Mouse (Mus musculus) hindbrain, embryonic 14.5 days (tissue): Measurements from ENCODE around the gene Lamb2. TPM values are rescaled to one million over a fixed set of nuclear protein-coding genes. Genes with fewer than 3 reads are reported as not detected.

Experiments used
- ATAC-seq: fragments of 200-750 bp; cut with Nextera tagmentation; 2 replicates; pipeline ENCODE4 v1.8.0; 2017; ENCODE audit warnings: moderate number of reproducible peaks, mild to moderate bottlenecking, moderate TSS enrichment, moderate library complexity; ENCODE audit not compliant: low FRiP score
- DNase-seq: peaks from one replicate; pipeline ENCODE4 v3.0.0-alpha.2; 2015; ENCODE audit warnings: low spot score
- H3K27ac ChIP-seq: fragments of 300-500 bp; sonication (generic); 2 replicates; pipeline ENCODE4 v1.5.1; 2014; ENCODE audit warnings: mild to moderate bottlenecking, moderate library complexity
- H3K27me3 ChIP-seq: fragments of 300-500 bp; sonication (generic); 2 replicates; pipeline ENCODE4 v1.6.1; 2014; ENCODE audit warnings: mild to moderate bottlenecking, low read length, mixed read lengths; ENCODE audit not compliant: control insufficient read depth, insufficient read depth
- H3K36me3 ChIP-seq: fragments of 300-500 bp; sonication (generic); replicated peaks from 2 replicates; pipeline ENCODE4 v1.6.1; 2014; ENCODE audit not compliant: control insufficient read depth, insufficient read depth
- H3K4me1 ChIP-seq: fragments of 300-500 bp; sonication (generic); replicated peaks from 2 replicates; pipeline ENCODE4 v1.6.1; 2014; ENCODE audit warnings: antibody characterized with exemption, low read length, mixed read lengths; ENCODE audit not compliant: control insufficient read depth, insufficient read depth
- H3K4me2 ChIP-seq: fragments of 300-500 bp; sonication (generic); replicated peaks from 2 replicates; pipeline ENCODE4 v1.6.1; 2014; ENCODE audit warnings: mild to moderate bottlenecking, moderate library complexity
- H3K4me3 ChIP-seq: fragments of 300-500 bp; sonication (generic); replicated peaks from 2 replicates; pipeline ENCODE4 v1.5.1; 2014; ENCODE audit warnings: mild to moderate bottlenecking, low read length
- H3K9ac ChIP-seq: fragments of 300-500 bp; sonication (generic); 2 replicates; pipeline ENCODE4 v1.6.1; 2014
- H3K9me3 ChIP-seq: fragments of 300-500 bp; sonication (generic); 2 replicates; pipeline ENCODE4 v1.6.1; 2016; ENCODE audit warnings: low read length; ENCODE audit not compliant: control insufficient read depth
- WGBS: fragments of 180-500 bp; shearing (Covaris S2); extraction: QIAGEN DNeasy Blood & Tissue Kit; methylation state at CpG from one replicate; pipeline ENCODE4 v1.1.7; 2014; 5-methylcytosine and 5-hydroxymethylcytosine counted together
- polyA plus RNA-seq: library from polyadenylated mRNA; unstranded; fragments of >200 nt; fragmentation: Nextera tagmentation; extraction: Ambion mirVana; gene quantifications from 2 replicates; pipeline ENCODE4 v1.2.1, GENCODE M21; 2014

The Lamb2 gene
- polyA plus RNA-seq, 1 experiment from 2014 or later, result 19.4 TPM

DNA sequence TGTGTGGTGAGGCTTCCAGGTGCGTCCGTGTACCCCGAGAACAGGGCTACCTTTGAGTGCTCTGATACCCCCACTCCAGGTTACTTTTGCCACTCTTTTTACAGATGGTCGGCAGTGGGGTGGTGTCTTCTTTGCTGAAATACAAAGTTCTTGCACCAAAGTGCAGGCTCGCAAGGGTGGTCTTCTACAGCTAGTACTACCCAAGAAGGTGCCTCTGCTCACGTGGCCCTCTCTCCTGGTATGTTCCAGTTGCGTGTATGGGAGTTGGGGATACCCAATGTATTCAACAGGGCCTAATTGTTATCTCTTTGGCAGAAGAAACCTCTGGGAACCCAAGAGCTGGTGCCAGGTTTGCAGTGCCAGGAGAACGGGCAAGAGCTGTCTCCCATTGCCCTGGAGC lies 13.7 kb downstream of the Lamb2 start:
- Histone ChIP-seq H3K4me1 (peaks cover 22% of the 10 kb centered on the region), H3K27me3 (no peaks in the 10 kb centered on the region)
- 97% methylated on average over 8 of the region's 8 CpGs for WGBS

GRCm38 (mm10) chr9:108494146-108494825 lies 14.8 kb downstream of the Lamb2 start:
- ATAC-seq (no peak), DNase-seq (no peak)
- 96% methylated on average over 19 of the region's 19 CpGs for WGBS
- no peak overlapping the region for H3K9ac ChIP-seq
- H3K36me3 ChIP-seq, result peaks cover 75% of the 10 kb centered on the region
- H3K4me1 ChIP-seq, result peaks cover 22% of the 10 kb centered on the region
- no peaks in the 10 kb centered on the region for H3K9me3 ChIP-seq
- no peak overlapping the region for H3K4me2 ChIP-seq
- H3K4me3 ChIP-seq, result no peak overlapping the region
- H3K27me3 ChIP-seq, result no peaks in the 10 kb centered on the region
- no peak overlapping the region for H3K27ac ChIP-seq

More for the DNA sequence above, 13.7 kb downstream of the Lamb2 start:
- Histone ChIP-seq H3K4me2 (no peak overlapping the region), H3K36me3 (peaks cover 64% of the 10 kb centered on the region), H3K27ac (no peak overlapping the region), H3K9ac (no peak overlapping the region), H3K4me3 (no peak overlapping the region), H3K9me3 (no peaks in the 10 kb centered on the region)
- ATAC-seq (no peak), DNase-seq (no peak)

- 89% methylated on average over 10 of the region's 10 CpGs for WGBS
- Histone ChIP-seq H3K36me3 (peaks cover 81% of the 10 kb centered on the region), H3K27me3 (no peaks in the 10 kb centered on the region), H3K4me3 (no peak overlapping the region), H3K4me2 (no peak overlapping the region), H3K9ac (no peak overlapping the region), H3K9me3 (no peaks in the 10 kb centered on the region), H3K27ac (no peak overlapping the region), H3K4me1 (peaks cover 19% of the 10 kb centered on the region)
- DNase-seq (no peak), ATAC-seq (no peak)
Observed at GRCm38 (mm10) chr9:108494905-108495304, 15.4 kb downstream of the Lamb2 start.

DNA sequence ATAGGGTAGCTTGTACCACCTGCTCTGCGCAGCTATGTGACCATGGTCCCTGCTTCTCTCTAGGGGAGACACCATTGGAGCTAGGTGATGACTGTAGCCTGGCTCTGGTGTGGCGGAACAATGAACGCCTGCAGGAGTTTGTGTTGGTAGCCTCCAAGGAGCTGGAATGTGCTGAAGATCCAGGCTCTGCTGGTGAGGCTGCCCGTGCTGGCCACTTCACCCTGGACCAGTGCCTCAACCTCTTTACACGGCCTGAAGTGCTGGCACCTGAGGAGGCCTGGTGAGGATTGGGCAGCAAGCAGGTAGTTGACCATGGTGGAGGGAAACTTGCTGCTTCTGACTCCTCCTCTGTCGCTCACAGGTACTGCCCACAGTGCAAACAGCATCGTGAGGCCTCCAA lies 19.7 kb downstream of the Lamb2 start:
- no peak overlapping the region for H3K4me3 ChIP-seq
- H3K36me3 ChIP-seq, result peaks cover 94% of the 10 kb centered on the region
- H3K9ac ChIP-seq, result no peak overlapping the region
- H3K9me3 ChIP-seq, result no peaks in the 10 kb centered on the region
- WGBS, result 95% methylated on average over 7 of the region's 7 CpGs
- ATAC-seq, result no peak
- H3K27ac ChIP-seq, result no peak overlapping the region
- no peaks in the 10 kb centered on the region for H3K4me1 ChIP-seq
- no peak overlapping the region for H3K4me2 ChIP-seq
- no peak for DNase-seq
- no peaks in the 10 kb centered on the region for H3K27me3 ChIP-seq

GRCm38 (mm10) chr9:108499943-108500342 lies 20.4 kb downstream of the Lamb2 start:
- H3K4me1 ChIP-seq, result no peaks in the 10 kb centered on the region
- 96% methylated on average over 15 of the region's 15 CpGs for WGBS
- H3K9me3 ChIP-seq, result no peaks in the 10 kb centered on the region
- no peaks in the 10 kb centered on the region for H3K27me3 ChIP-seq
- DNase-seq (no peak), ATAC-seq (no peak)
- H3K4me2 ChIP-seq, result no peak overlapping the region
- peaks cover 87% of the 10 kb centered on the region for H3K36me3 ChIP-seq
- no peak overlapping the region for H3K9ac ChIP-seq
- no peak overlapping the region for H3K4me3 ChIP-seq
- no peak overlapping the region for H3K27ac ChIP-seq

DNA sequence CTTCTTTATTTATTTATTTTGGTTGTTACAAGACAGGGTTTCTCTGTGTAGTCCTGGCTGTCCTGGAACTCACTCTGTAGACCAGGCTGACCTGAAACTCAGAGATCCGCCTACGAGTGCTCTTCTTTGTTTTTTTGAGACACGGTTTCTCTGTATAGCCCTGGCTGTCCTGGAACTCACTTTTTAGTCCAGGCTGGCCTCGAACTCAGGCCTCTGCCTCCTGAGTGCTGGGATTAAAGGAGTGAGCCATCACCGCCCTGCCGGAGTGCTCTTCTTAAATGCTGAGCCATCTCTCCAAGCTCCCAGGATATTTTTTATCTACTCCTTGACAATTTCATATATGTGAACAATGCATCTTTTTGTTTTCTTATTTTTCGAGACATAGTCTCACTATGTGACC lies 27.4 kb downstream of the Lamb2 start:
- Histone ChIP-seq H3K36me3 (peaks cover 41% of the 10 kb centered on the region), H3K9me3 (no peaks in the 10 kb centered on the region), H3K4me2 (peak overlapping the region; percentile 96), H3K27ac (no peak overlapping the region; the same call in 1 of the 2 replicates), H3K9ac (no peak overlapping the region), H3K4me1 (peaks cover 13% of the 10 kb centered on the region), H3K27me3 (no peaks in the 10 kb centered on the region), H3K4me3 (no peak overlapping the region; the same call in 1 of the 2 replicates)
- WGBS, result 90% methylated on average over 7 of the region's 7 CpGs
- DNase-seq (no peak), ATAC-seq (no peak)

DNA sequence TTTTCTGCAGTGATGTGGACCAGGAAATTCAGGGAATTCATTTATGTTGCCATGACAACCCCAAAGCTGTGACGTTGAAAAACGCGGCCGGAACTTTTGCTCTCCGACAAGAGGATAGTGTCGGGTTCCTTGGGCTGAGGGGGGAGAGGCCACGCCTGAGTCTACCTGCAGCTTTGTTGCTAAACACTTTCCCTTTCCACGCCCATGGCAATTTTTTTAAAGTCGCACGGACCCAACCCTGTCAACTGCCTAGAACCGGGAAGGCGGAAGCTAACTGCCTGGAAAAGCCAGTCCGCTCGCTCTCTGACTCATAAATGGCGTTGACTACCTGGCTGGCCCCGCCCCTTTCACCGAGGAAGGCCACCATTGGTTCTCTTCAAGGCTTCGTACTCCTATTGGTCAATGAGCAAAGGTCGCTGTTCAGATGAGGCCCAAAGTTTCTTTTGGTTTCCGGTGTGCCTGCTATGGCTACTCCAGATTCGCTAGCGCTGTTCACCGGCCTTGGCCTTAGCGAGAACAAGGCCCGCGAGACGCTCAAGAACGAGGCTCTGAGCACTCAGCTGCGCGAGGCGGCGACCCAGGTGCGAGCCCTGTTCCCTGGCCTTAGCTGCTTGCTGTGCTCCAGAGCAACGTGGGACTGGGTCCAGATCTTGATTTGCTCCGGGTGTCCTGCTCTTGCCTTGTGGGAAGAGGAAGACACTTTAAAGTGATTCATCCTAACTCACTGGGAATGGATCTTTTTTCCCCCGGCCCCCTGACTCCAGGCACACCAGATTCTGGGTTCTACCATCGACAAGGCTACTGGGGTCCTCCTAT lies 28.3 kb downstream of the Lamb2 start, which contains the start of gene Qars:
TSS of gene Qars (plus strand) at position 88 of the 816 bp plus-strand sequence.
- ATAC-seq, result peak; percentile 97
- Histone ChIP-seq H3K27ac (peak within 1 kb of the TSS; percentile 76), H3K9me3 (no peaks in the 10 kb centered on the region), H3K4me3 (peak within 1 kb of the TSS; percentile 72), H3K9ac (peak within 1 kb of the TSS; percentile 70), H3K27me3 (no peaks in the 10 kb centered on the region), H3K4me1 (peaks cover 13% of the 10 kb centered on the region), H3K4me2 (peak within 1 kb of the TSS; percentile 96), H3K36me3 (peaks cover 41% of the 10 kb centered on the region)
- under 1% methylated on average over 37 of the region's 37 CpGs for WGBS
- peak; percentile 93 for DNase-seq

- Histone ChIP-seq H3K9me3 (no peaks in the 10 kb centered on the region), H3K4me3 (peak overlapping the region; percentile 72), H3K27ac (no peak overlapping the region), H3K27me3 (no peaks in the 10 kb centered on the region), H3K4me1 (peaks cover 13% of the 10 kb centered on the region), H3K4me2 (peak overlapping the region; percentile 96), H3K9ac (peak overlapping the region; percentile 70; the same call in 1 of the 2 replicates), H3K36me3 (peaks cover 43% of the 10 kb centered on the region)
- 89% methylated on average over 7 of the region's 7 CpGs for WGBS
- no peak for ATAC-seq
- DNase-seq, result no peak
Observed at GRCm38 (mm10) chr9:108508776-108509175, 29.2 kb downstream of the Lamb2 start.
